Mouse (Mus musculus): Measurements from ENCODE around the gene Brsk2. TPM values are rescaled to one million over a fixed set of nuclear protein-coding genes. Genes with fewer than 3 reads are reported as not detected.

Gene Brsk2
- polyA plus RNA-seq, 1 experiment from 2014 or later = 0.29 TPM

GRCm38 (mm10) chr7:142030073-142030472 lies 80.5 kb downstream of the Brsk2 start:
- no peak overlapping the region for H3K9ac ChIP-seq (ENCODE audit: low read depth, low read length)
- no peak for DNase-seq (ENCODE audit: low spot score)
- no peaks in the 10 kb centered on the region for H3K9me3 ChIP-seq (replicated peaks; ENCODE audit: low read length)
- TF ChIP-seq CTCF (IDR thresholded peaks at IDR 0.05; ENCODE audit: low read depth) = no peak
- no peaks in the 10 kb centered on the region for H3K36me3 ChIP-seq (ENCODE audit: insufficient read depth, low read length)
- H3K27ac ChIP-seq = no peak overlapping the region
- peaks cover 9% of the 10 kb centered on the region; the same call in 1 of the 2 replicates for H3K4me1 ChIP-seq (replicated peaks; ENCODE audit: insufficient read depth, low read length)
- no peak for ATAC-seq (replicated peaks; ENCODE audit: low FRiP score, low read depth)
- no peak overlapping the region for H3K4me3 ChIP-seq (replicated peaks; ENCODE audit: low read depth, low read length)
- H3K27me3 ChIP-seq (ENCODE audit: insufficient read depth, low read length) = no peaks in the 10 kb centered on the region
- H3K4me2 ChIP-seq (ENCODE audit: low read length) = no peak overlapping the region

GRCm38 (mm10) chr7:142034198-142034597 lies 84.6 kb downstream of the Brsk2 start:
- Histone ChIP-seq H3K27ac (0 out of 2 replicates have a peak overlapping the region, but pooled peaks have one; percentile 13), H3K4me1 (replicated peaks; ENCODE audit: insufficient read depth, low read length) (peaks cover 4% of the 10 kb centered on the region; the same call in 1 of the 2 replicates), H3K36me3 (ENCODE audit: insufficient read depth, low read length) (no peaks in the 10 kb centered on the region), H3K4me2 (ENCODE audit: low read length) (no peak overlapping the region), H3K27me3 (ENCODE audit: insufficient read depth, low read length) (no peaks in the 10 kb centered on the region), H3K4me3 (replicated peaks; ENCODE audit: low read depth, low read length) (no peak overlapping the region), H3K9me3 (replicated peaks; ENCODE audit: low read length) (no peaks in the 10 kb centered on the region), H3K9ac (ENCODE audit: low read depth, low read length) (no peak overlapping the region)
- WGBS = 70% methylated on average over 2 of the region's 2 CpGs
- no peak for ATAC-seq (replicated peaks; ENCODE audit: low FRiP score, low read depth)
- DNase-seq (ENCODE audit: low spot score) = no peak
- no peak for TF ChIP-seq CTCF (IDR thresholded peaks at IDR 0.05; ENCODE audit: low read depth)

GRCm38 (mm10) chr7:142035048-142035811 lies 85.7 kb downstream of the Brsk2 start:
- Histone ChIP-seq H3K36me3 (ENCODE audit: insufficient read depth, low read length) (no peaks in the 10 kb centered on the region), H3K27ac (no peak overlapping the region), H3K9me3 (replicated peaks; ENCODE audit: low read length) (no peaks in the 10 kb centered on the region), H3K9ac (ENCODE audit: low read depth, low read length) (no peak overlapping the region), H3K27me3 (ENCODE audit: insufficient read depth, low read length) (no peaks in the 10 kb centered on the region), H3K4me1 (replicated peaks; ENCODE audit: insufficient read depth, low read length) (peaks cover 4% of the 10 kb centered on the region; the same call in 1 of the 2 replicates), H3K4me2 (ENCODE audit: low read length) (no peak overlapping the region), H3K4me3 (replicated peaks; ENCODE audit: low read depth, low read length) (no peak overlapping the region)
- WGBS = 40% methylated on average over 2 of the region's 2 CpGs
- TF ChIP-seq CTCF (IDR thresholded peaks at IDR 0.05; ENCODE audit: low read depth) = no peak
- ATAC-seq (replicated peaks; ENCODE audit: low FRiP score, low read depth) = no peak
- DNase-seq (ENCODE audit: low spot score) = peak; percentile 13

GRCm38 (mm10) chr7:142037553-142038170 lies 88.1 kb downstream of the Brsk2 start:
- ATAC-seq (replicated peaks; ENCODE audit: low FRiP score, low read depth) = 0 out of 2 replicates have a peak, but pooled peaks have one; percentile 65
- H3K4me3 ChIP-seq (replicated peaks; ENCODE audit: low read depth, low read length) = no peak overlapping the region
- no peak overlapping the region for H3K27ac ChIP-seq

GRCm38 (mm10) chr7:142040756-142041155 lies 91.2 kb downstream of the Brsk2 start:
- no peak overlapping the region for H3K9ac ChIP-seq (ENCODE audit: low read depth, low read length)
- no peaks in the 10 kb centered on the region for H3K27me3 ChIP-seq (ENCODE audit: insufficient read depth, low read length)
- H3K4me2 ChIP-seq (ENCODE audit: low read length) = no peak overlapping the region
- DNase-seq (ENCODE audit: low spot score) = peak; percentile 49
- WGBS = 83% methylated on average over 3 of the region's 3 CpGs
- H3K4me3 ChIP-seq (replicated peaks; ENCODE audit: low read depth, low read length) = no peak overlapping the region
- H3K36me3 ChIP-seq (ENCODE audit: insufficient read depth, low read length) = no peaks in the 10 kb centered on the region
- no peak for TF ChIP-seq CTCF (IDR thresholded peaks at IDR 0.05; ENCODE audit: low read depth)
- no peaks in the 10 kb centered on the region for H3K9me3 ChIP-seq (replicated peaks; ENCODE audit: low read length)
- no peaks in the 10 kb centered on the region; the same call in 1 of the 2 replicates for H3K4me1 ChIP-seq (replicated peaks; ENCODE audit: insufficient read depth, low read length)
- no peak overlapping the region for H3K27ac ChIP-seq
- ATAC-seq (replicated peaks; ENCODE audit: low FRiP score, low read depth) = no peak

More at GRCm38 (mm10) chr7:142037553-142038170, 88.1 kb downstream of the Brsk2 start:
- no peaks in the 10 kb centered on the region for H3K27me3 ChIP-seq (ENCODE audit: insufficient read depth, low read length)
- H3K36me3 ChIP-seq (ENCODE audit: insufficient read depth, low read length) = no peaks in the 10 kb centered on the region
- peak; percentile 44 for DNase-seq (ENCODE audit: low spot score)
- TF ChIP-seq CTCF (IDR thresholded peaks at IDR 0.05; ENCODE audit: low read depth) = peak; percentile 77
- no peaks in the 10 kb centered on the region for H3K9me3 ChIP-seq (replicated peaks; ENCODE audit: low read length)
- WGBS = 80% methylated on average over 4 of the region's 4 CpGs
- H3K4me1 ChIP-seq (replicated peaks; ENCODE audit: insufficient read depth, low read length) = peaks cover 4% of the 10 kb centered on the region; the same call in 1 of the 2 replicates
- no peak overlapping the region for H3K4me2 ChIP-seq (ENCODE audit: low read length)
- no peak overlapping the region for H3K9ac ChIP-seq (ENCODE audit: low read depth, low read length)

GRCm38 (mm10) chr7:142045344-142045743 lies 95.8 kb downstream of the Brsk2 start:
- ATAC-seq (replicated peaks; ENCODE audit: low FRiP score, low read depth) (no peak), DNase-seq (ENCODE audit: low spot score) (no peak)
- WGBS = 61% methylated on average over 2 of the region's 2 CpGs

More at GRCm38 (mm10) chr7:142045344-142045743, 95.8 kb downstream of the Brsk2 start:
- Histone ChIP-seq H3K4me2 (ENCODE audit: low read length) (no peak overlapping the region), H3K36me3 (ENCODE audit: insufficient read depth, low read length) (no peaks in the 10 kb centered on the region), H3K27ac (no peak overlapping the region), H3K27me3 (ENCODE audit: insufficient read depth, low read length) (no peaks in the 10 kb centered on the region), H3K9me3 (replicated peaks; ENCODE audit: low read length) (no peaks in the 10 kb centered on the region), H3K4me1 (replicated peaks; ENCODE audit: insufficient read depth, low read length) (no peaks in the 10 kb centered on the region), H3K4me3 (replicated peaks; ENCODE audit: low read depth, low read length) (no peak overlapping the region), H3K9ac (ENCODE audit: low read depth, low read length) (no peak overlapping the region)
- TF ChIP-seq CTCF (IDR thresholded peaks at IDR 0.05; ENCODE audit: low read depth) = no peak
